Mouse (Mus musculus) embryo, embryonic 11.5 days (tissue): ENCODE measurements around the gene Cmss1.

Experiments used
- DNase-seq: peaks from one replicate; pipeline ENCODE4 v3.0.0-alpha.2; 2012; ENCODE audit warnings: low read depth, low spot score

The Cmss1 gene

DNA sequence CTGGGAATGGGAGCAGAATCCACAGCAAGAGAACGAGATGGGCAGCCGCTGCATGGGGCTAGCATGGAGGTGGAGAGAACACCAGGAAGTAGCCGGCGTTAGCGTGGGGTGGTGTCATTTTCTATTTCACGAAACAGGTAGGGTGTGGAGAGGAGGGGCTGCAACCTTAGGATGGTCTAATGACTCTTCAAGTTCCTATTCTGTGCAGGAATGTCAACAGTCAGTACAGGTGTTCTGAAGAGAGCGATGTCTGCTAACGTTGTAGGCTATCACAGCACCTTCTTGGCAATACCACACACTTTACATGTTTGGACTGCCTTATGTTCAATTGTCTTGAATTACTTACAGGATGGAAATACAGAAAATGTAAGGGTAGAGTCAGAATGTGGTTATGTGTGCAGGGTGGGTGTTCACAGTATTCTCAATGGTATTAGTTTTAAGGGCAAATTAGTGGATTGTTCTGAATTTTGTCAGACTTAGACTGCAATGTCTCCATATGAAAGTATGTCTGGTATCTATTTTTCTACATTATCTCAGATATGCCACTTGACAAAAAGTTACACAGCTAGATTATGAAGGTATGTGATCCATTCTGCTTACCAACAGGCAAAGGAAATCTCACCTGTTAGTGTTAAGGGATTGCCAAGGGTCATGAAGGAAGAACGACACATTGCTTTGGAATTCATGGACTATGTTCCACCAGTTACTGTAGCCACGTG, 311.3 kb downstream of the Cmss1 start:
- DNase-seq = no peak

GRCm38 (mm10) chr16:57292765-57293164, 313.9 kb downstream of the Cmss1 start, which contains the start of gene Tmem30c:
Gene Tmem30c, minus strand, starts transcription at chr16:57292865.
- no peak for DNase-seq

- DNase-seq = no peak
Measured at GRCm38 (mm10) chr16:57292296-57292695, 314.4 kb downstream of the Cmss1 start.

DNA sequence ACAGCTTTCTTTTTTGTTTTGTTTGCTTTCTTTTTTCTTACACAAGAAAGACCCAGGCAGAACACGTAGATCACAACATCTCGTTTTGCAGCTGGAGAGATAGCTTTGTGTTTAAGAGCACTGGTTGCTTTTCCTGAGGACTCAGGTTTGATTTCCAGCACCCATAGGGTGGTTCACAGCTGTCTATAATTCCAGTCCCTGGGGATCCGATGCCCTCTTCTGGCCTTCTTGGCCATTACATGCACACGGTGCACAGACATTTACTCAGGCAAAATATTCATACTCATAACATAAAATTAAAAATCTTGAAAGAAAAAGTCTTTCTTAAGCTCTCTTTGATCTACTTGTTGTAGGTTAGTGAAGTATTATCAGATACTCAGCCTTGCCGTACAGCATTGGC, 315.0 kb downstream of the Cmss1 start:
- DNase-seq = no peak

DNA sequence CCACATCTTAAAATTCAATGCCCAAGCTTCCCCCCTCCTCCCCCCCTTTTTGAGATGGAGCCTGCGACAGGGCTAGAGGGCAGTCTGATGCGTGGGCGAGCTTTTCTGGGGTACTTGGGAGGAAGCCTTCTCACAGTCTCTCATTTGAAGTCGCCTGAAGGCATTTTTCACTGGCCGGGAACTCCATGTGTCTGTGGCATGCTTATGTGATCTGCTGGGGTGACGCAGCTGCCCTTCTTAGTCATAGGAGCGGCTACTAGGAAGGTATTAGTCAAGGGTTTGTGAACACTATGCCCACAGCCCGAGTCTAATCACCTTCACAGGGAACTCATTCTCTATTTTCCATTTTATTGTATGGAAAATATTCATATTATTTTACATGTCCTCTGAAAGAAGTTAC, 325.2 kb downstream of the Cmss1 start:
- no peak for DNase-seq

- no peak for DNase-seq
Measured at GRCm38 (mm10) chr16:57280221-57281217, 326.1 kb downstream of the Cmss1 start.

DNA sequence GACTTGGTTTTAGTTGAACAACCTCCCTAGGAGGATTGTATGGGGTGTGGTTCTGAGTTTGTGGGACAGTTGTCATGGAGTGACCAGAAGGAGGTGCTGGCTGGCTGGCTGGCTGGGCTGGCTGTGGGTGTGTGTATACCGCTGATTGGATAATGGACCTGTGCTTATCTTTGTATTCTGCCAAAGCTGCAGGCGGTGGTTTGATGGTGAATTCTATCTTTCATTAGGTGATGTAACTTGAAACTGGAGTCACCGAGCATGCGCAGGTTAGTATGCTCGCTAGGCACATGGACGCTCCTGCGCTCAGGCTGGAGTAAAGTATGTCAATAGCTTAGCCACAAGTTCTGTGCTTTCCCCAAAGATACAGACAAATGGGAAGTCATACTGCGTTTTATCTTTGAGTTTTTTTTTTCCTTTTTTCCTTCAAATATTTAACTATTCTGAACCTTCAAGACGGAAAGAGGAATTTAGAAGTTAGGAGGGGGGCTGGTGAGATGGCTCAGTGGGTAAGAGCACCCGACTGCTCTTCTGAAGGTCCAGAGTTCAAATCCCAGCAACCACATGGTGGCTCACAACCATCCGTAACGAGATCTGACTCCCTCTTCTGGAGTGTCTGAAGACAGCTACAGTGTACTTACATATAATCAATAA, 327.6 kb downstream of the Cmss1 start:
- DNase-seq = no peak

GRCm38 (mm10) chr16:57269751-57270150, 336.9 kb downstream of the Cmss1 start:
- DNase-seq = no peak

DNA sequence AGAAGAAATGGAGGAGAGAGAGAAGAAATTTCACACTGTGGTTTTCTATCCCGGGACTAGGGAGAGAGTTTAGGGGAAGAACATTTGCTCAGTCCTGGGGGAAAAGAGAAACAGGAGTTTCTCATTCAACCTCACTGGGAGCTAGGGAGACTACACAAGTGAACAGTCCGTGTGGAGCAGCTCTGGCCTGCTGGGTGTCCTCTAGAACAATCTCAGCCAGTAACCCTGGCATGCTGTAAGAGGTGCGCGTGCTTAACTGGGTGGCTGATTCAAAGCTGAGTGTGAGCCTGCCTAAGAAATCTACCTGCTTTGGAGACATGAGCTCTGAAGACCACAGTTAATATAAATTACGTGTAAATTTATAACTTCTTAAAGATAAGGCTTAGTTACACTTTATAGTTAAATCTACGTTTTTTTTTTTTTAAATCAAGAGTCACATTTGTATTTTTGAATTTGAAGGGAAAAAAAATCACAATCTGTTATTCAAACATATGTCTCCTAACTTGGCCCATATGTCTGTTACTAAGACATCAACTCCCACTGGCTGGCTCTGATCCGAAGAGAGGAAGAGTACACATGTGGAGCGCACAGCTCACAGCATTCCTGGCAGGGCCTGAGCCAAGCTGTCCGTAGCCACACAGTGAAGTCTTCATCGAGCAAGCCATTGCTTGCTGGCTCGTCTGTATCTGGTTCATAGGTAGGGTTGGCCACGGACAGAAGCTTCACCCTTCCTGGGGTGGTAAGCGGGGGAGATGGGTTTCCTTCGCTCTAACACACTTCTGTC, 338.4 kb downstream of the Cmss1 start:
- no peak for DNase-seq

GRCm38 (mm10) chr16:57267068-57267467, 339.6 kb downstream of the Cmss1 start:
- no peak for DNase-seq

- DNase-seq = no peak
Measured at GRCm38 (mm10) chr16:57260152-57260551, 346.5 kb downstream of the Cmss1 start.

- no peak for DNase-seq
Measured at GRCm38 (mm10) chr16:57259356-57260083, 347.1 kb downstream of the Cmss1 start.
